Mouse (Mus musculus) MEL (cell line): Measurements from ENCODE around the gene Kctd11.

Experiments used
- CHD1 ChIP-seq: IDR thresholded peaks from 2 replicates; pipeline ENCODE4 v1.6.1; 2012; ENCODE audit warnings: low read depth, mild to moderate bottlenecking, inconsistent platforms, low read length, improper control_type of control experiment
- CTCF ChIP-seq, 3 experiments: IDR thresholded peaks in 2 of 3; conservative IDR thresholded peaks in 1 of 3; 2 replicates each; pipeline ENCODE4 v1.5.1; 2011 to 2012; ENCODE audit warnings: low read length in 3 of 3, low read depth in 2 of 3, mild to moderate bottlenecking in 2 of 3, improper control_type of control experiment in 1 of 3, inconsistent platforms in 1 of 3, mixed read lengths in 1 of 3, moderate library complexity in 1 of 3; ENCODE audit not compliant: control insufficient read depth in 1 of 3, insufficient read depth in 1 of 3, poor library complexity in 1 of 3, severe bottlenecking in 1 of 3
- EP300 ChIP-seq, 2 experiments: IDR thresholded peaks; 2 replicates each; pipeline ENCODE4 v1.6.1; 2011; ENCODE audit warnings: improper control_type of control experiment in 2 of 2, low read length in 2 of 2, low read depth in 1 of 2, mild to moderate bottlenecking in 1 of 2
- GATA1 ChIP-seq: IDR thresholded peaks from 2 replicates; pipeline ENCODE4 v1.6.1; 2011; ENCODE audit warnings: low read depth, low read length, improper control_type of control experiment
- MYC ChIP-seq: IDR thresholded peaks from 2 replicates; pipeline ENCODE4 v1.6.1; 2011; ENCODE audit warnings: low read depth, mild to moderate bottlenecking, low read length, improper control_type of control experiment, moderate library complexity
- NELFE ChIP-seq: IDR thresholded peaks from 2 replicates; pipeline ENCODE4 v1.6.1; 2011; ENCODE audit warnings: low read depth, low read length, improper control_type of control experiment
- POLR2A ChIP-seq, 2 experiments: IDR thresholded peaks; 2 replicates each; pipeline ENCODE4 v1.6.1; 2011 to 2012; ENCODE audit warnings: low read length in 2 of 2, mild to moderate bottlenecking in 2 of 2, control low read depth in 1 of 2, improper control_type of control experiment in 1 of 2, low read depth in 1 of 2, moderate library complexity in 1 of 2; ENCODE audit not compliant: control insufficient read depth in 1 of 2, insufficient read depth in 1 of 2, poor library complexity in 1 of 2
- POLR2AphosphoS2 ChIP-seq: IDR thresholded peaks from 2 replicates; pipeline ENCODE4 v1.6.1; 2011; ENCODE audit warnings: low read length, improper control_type of control experiment
- RCOR1 ChIP-seq: IDR thresholded peaks from 2 replicates; pipeline ENCODE4 v1.6.1; 2012; ENCODE audit warnings: low read depth, mild to moderate bottlenecking, inconsistent platforms, low read length, improper control_type of control experiment
- TAL1 ChIP-seq: IDR thresholded peaks from 2 replicates; pipeline ENCODE4 v1.6.1; 2012; ENCODE audit warnings: mild to moderate bottlenecking, inconsistent platforms, low read length, moderate library complexity, mixed read lengths
- TBP ChIP-seq: IDR thresholded peaks from 2 replicates; pipeline ENCODE4 v1.8.0; 2011; ENCODE audit warnings: low read depth, low read length, improper control_type of control experiment
- USF1 ChIP-seq: IDR thresholded peaks from 2 replicates; pipeline ENCODE4 v1.6.1; 2014; ENCODE audit warnings: low read depth, mild to moderate bottlenecking, inconsistent platforms, low read length, improper control_type of control experiment, moderate library complexity
- USF2 ChIP-seq, 2 experiments: IDR thresholded peaks; 2 replicates each; pipeline ENCODE4 v1.6.1; 2011 to 2012; ENCODE audit warnings: improper control_type of control experiment in 2 of 2, low read length in 2 of 2, borderline replicate concordance in 1 of 2, inconsistent platforms in 1 of 2, low read depth in 1 of 2, mild to moderate bottlenecking in 1 of 2; ENCODE audit not compliant: insufficient read depth in 1 of 2

GRCm38 (mm10) chr11:69865561-69865960 lies 15.6 kb downstream of the Kctd11 start:
- TF ChIP-seq POLR2A (IDR thresholded peaks at IDR 0.05; ENCODE audit: control insufficient read depth in 1 of 2, insufficient read depth in 1 of 2, low read depth in 1 of 2, low read length in 2 of 2, poor library complexity in 1 of 2) (no peak), CTCF (IDR thresholded peaks at IDR 0.05 in 2 of 3, conservative IDR thresholded peaks at IDR 0.05 in 1 of 3; ENCODE audit: control insufficient read depth in 1 of 3, insufficient read depth in 1 of 3, low read depth in 2 of 3, low read length in 3 of 3, poor library complexity in 1 of 3, severe bottlenecking in 1 of 3) (no peak), USF1 (no peak), RCOR1 (no peak), NELFE (no peak), TAL1 (no peak), USF2 (IDR thresholded peaks at IDR 0.05; ENCODE audit: borderline replicate concordance in 1 of 2, insufficient read depth in 1 of 2, low read depth in 1 of 2, low read length in 2 of 2) (no peak), MYC (no peak), EP300 (IDR thresholded peaks at IDR 0.05; ENCODE audit: low read depth in 1 of 2, low read length in 2 of 2) (no peak), POLR2AphosphoS2 (no peak), TBP (no peak), GATA1 (no peak), CHD1 (no peak)
